Mouse (Mus musculus) embryo, embryonic 9.5 days (tissue): ENCODE measurements around the gene Fam25c.
"Not testable (repeated sequence)": the region's sequence is repeated elsewhere in the genome, so short reads cannot be mapped to it uniquely, and the experiment has no call there.

Experiments
- DNase-seq: peaks from one replicate; pipeline ENCODE4 v3.0.0-alpha.2; 2017; ENCODE audit errors: extremely low spot score

Gene Fam25c

DNA sequence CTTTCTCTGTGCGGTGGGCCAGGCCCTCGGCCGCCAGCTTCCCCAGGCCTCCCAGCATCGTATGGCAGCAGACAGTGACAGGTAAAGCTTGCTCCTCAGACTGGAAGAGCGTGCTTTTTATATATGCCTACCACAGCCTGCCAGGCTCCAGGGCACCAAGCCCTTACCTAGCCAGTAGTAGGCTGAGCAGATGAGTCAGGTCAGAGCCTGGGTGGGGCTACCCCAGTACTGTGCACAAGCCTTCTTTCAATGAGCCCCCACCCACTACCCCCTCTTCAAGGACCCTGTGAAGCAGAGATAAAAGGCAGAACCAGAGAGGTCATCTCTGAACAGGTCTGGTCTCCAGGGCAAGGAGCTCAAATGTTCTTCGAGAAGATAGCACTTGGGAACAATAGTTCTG lies at the start of gene Fam25c:
Fam25c (minus strand) TSS at position 133 of the 400 bp plus-strand sequence.
- DNase-seq, result no peak

DNA sequence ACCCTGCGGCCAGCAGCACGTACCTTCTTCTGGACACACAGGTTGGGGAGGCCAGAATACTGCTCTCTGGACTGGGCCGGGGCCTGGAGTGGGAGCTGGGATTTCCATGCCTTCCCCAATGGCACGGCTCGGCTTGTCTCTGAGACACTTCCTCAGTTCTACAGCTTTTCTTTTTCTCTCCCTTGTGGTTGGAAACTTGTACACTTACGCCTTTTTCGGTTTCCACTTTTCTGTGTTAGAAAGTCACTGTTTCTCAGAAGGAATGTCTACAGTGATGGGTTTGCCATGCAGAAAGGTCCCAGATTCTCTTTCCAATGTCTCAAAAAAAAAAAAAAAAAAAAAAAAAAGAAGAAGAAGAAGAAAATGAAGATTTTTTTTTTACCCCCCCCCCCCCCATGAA lies 48.2 kb upstream of the Fam25c start:
- no peak for DNase-seq

DNA sequence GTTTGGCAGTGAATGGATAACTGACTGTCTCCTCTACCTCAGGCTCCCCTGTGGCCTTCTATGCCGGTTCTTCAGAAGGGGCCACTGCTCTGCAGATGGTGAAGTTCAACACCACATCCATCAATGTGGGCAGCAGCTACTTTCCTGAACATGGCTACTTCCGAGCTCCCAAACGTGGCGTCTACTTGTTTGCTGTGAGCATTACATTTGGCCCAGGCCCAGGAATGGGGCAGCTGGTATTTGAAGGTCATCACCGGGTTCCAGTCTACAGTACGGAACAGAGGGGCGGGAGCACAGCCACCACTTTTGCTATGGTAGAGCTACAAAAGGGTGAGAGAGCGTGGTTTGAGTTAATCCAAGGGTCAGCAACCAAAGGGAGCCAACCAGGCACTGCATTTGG lies 47.6 kb upstream of the Fam25c start:
- DNase-seq, result no peak

DNA sequence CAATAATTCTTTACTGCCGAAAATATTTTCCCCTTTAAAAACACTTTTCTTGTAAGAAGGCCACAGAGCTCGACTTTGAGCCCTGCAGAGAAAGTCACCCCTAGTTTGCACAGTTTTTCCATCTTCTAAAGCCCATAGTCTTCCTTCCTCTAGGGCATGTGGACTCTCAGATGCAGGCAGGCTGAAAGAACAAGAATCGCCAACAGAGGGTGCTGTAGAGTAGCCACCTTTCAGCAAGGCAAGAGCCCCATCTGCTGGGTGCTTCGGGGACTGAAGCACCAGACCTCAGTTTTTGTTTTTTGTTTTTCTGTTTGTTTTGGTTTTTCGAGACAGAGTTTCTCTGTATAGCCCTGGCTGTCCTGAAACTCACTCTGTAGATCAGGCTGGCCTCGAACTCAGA lies 45.9 kb upstream of the Fam25c start:
- DNase-seq, result peak; percentile 68

DNA sequence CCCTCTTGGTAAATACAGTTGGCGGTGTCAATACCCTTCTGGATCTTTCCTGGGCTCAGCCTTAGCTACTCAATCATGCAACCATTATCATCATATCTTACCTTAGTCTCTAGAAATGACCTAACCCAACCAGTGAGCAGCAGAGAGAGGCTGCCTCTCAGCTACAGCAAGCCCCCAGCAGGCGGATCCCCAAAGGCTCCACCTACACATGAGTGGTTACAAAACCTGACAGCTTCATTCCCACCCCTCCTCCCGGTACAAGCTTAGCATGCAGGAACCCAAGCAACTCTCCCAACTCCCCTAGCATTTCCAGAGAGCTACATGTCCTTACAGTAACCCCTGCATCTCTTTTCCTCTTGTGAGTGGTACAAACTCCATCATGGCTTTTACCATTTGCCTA lies 44.8 kb upstream of the Fam25c start:
- DNase-seq, result no peak

DNA sequence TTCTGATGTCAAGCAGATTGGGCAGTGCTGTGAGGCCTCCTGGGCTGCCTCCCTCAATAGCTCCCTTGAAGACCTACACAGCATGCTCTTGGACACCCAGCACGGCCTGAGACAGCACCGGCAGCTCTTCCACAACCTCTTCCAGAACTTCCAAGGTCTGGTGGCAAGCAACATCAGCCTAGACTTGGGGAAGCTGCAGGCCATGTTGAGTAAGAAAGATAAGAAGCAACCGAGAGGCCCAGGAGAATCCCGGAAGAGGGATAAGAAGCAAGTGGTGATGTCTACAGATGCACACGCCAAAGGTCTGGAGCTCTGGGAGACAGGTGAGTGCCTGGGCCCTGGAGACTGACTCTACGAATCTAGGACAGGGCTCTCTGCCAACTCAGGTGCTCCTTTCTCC lies 44.1 kb upstream of the Fam25c start:
- no peak for DNase-seq

DNA sequence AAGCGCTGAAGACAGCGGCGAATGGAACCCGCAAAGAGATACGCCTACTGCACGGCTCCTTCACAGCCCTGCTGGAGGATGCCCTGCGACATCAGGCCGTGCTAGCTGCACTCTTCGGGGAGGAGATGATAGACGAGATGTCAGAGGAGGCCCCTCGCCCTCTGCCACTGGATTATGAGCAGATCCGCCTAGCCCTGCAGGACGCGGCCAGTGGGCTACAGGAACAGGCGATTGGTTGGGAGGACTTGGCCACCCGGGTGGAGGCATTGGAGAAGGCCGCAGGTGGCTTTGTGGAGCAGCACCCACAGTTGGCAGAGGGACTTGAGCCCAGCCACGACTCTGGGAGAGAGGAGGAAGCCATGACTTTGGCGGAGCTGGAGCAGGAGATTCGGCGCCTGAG lies 43.7 kb upstream of the Fam25c start:
- DNase-seq, result no peak

DNA sequence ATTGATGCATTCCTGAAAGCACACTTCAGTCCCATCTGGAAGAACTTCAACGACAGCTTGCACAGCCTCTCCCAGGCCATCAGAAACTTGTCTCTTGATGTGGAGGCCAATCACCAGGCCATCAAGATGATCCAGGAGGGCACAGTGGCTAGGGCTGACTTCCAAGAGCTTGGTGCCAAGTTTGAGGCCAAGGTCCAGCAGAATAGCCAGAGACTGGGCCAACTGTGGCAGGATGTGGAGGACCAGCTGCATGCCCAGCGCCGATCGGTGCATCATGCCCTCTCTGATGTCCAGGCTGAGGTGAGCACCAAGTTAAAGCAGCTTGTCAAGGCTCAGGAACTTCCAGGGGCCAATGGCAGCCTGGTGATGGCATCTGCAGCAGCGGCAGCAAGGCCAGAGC lies 42.6 kb upstream of the Fam25c start:
- DNase-seq, result no peak

DNA sequence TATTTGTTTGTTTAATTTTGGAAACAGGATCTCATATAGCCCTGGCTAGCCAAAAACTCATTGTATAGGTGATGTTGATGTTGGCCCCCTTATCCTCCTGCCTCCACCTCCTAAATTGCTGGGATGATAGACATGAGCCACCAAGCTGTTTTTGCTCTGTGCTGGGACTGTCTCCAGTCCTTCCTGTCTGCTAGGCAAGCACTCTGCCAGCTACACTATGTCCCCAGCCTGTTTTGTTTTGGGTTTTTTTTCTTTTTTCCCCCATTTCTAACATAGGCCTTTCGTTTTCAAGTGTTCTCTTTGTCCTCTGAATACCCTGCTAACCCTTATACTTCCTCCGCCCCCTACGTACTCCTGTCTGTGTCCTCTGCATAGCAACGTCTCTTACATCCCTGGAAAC lies 38.1 kb upstream of the Fam25c start:
- DNase-seq, result no peak

DNA sequence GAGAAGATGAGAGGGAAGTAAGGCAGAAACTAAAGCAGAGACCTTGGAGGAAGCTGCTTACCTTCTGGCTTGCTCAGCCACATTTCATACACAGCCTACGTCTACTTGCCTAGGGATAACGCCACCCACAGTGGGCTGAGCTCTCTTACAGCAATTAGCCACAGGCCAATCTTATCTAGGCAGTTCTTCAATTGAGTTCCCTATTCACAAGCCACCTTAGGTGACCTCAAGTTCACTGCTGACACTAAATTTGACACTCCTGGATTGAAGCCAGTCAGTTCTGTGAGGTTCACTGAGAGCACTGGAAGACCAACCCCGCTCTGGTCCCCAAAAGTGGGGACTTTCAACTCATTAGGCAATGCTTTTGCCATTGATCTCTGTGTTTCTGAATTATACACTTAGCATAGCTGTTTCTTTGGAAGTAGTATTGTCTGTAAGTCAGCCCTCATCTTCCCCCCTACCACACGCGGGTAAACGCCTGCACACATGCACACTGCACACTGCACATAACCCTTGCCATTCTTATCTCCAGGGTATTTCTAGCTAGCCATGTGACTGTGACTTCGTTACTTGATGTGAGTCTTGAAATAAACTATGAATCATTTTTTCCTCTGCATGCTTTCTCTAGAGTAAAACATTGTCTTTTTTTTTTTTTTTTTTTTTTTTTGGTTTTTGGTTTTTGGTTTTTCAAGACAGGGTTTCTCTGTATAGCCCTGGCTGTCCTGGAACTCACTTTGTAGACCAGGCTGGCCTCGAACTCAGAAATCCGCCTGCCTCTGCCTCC lies 27.9 kb upstream of the Fam25c start:
- DNase-seq, result no peak

DNA sequence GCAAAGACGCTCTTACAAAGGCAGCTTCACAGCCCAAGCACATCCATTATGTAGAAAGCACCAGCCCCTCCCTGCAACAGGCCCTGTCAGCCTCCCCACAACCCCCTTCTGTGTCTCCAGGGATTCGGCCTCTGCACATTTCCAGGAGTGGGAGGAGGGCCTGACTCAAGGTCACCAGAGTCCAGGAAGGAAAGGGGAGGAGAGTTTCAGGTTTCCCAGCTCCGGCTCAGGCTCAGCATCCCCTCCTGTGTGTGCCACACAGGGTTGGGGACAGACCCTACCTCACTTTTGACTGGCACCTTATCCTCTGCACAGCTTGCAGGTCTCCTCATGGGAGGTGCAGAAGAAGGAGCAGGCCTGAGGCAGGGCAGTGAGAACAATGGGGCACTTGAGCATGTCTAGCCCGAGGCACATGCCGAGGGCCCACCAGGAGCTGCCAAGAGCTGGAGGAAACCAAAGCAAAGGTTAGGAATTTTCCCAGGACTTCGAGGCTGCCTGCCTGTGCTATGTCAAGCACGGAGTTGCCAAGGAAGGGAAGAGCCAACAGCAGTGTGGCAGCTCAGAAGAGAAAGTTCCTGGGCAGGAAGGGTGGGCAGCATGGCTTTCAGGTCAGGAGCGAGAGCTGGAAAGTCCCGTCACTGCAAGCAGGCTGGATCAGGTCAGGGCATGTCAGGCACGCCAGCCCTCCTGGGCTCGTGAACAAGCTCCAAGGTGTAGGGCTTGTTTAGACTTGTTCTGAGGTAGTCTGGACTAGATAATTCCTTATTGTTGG lies 23.5 kb upstream of the Fam25c start:
- DNase-seq, result peak; percentile 60

DNA sequence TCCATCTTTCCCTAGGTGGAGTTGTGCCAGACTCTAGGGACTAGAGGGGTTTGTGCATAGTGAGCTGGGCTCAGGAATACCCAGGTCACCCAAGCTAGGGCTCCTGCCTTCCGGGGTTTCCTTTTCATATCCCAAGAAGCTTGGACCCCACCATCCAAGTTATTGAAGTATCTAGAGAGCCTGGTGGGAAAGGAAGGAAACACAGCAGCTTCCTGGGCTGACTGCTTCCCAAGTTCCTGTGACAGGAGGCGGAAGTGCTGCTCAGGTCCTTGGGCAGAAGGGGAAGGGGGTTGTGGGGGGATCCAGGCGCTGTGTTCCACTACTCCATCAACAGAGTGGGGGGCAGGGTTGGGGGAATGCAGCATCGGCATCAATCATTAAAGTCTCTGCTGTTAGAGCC lies 21.9 kb upstream of the Fam25c start:
- DNase-seq, result no peak

DNA sequence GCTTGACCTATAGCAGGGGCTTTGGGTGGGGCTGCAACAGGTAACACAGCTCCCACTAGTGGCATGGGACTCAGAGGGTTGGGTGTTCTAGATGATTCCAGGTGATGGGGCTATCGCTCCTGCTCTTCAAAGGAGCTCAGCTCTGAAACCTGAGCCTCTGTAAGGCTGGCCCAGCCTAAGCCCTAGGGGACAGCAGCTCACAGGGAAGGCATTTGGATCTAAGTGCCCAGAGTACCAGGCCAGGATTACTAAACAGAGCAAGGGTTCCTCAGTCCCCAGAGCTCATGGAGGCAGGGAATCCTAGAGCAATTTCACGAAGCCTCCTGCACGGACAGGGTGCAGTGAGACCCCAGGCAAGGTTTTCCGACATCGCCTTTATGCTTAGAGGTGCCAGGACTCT lies 20.7 kb upstream of the Fam25c start:
- no peak for DNase-seq

DNA sequence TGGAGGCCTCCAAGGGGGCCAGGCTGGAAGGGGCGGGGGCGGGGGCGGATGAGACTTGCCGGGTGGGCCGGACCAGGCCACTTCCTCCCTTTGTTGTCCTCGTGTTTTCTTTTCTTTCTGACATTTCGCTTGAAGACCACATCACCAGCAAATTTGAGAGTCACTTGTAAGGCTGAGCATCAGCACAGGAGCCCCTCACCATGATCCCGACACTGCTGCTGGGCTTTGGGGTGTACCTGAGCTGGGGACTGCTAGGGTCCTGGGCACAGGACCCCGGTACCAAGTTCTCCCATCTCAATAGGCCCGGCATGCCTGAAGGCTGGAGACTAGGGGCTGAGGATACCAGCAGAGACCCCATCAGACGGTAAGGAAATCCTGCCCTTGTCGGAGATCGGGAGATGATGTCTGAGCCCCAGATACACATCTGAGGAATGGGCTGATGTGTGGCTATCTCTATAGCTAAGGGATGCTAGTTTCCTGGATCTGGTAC lies 20.2 kb upstream of the Fam25c start, which contains the start of gene Mmrn2:
Mmrn2 (plus strand) TSS at position 51 of the 490 bp plus-strand sequence.
- DNase-seq, result no peak

DNA sequence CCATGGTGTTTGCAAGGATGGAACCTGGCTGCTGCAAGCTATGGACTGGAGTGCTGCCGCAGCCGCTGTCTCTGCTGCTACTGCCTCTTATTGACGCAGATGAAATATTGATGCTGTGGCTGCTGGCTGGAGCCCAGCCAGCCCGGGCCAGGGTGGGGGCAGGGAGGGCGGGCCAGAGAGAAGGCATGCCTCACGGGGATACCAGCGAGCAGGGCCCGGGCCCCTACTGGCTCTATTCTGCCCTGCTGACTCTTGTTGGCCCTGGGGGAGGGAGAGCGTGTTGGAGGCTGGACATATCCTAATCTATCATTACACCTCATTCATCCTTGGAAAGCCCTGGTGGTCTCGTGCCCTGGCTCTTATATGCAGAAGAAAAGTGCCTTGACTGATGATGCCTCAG lies 19.3 kb upstream of the Fam25c start, which contains the start of gene Sncg:
Sncg (minus strand) TSS at position 213 of the 400 bp plus-strand sequence.
- DNase-seq, result peak; percentile 20

DNA sequence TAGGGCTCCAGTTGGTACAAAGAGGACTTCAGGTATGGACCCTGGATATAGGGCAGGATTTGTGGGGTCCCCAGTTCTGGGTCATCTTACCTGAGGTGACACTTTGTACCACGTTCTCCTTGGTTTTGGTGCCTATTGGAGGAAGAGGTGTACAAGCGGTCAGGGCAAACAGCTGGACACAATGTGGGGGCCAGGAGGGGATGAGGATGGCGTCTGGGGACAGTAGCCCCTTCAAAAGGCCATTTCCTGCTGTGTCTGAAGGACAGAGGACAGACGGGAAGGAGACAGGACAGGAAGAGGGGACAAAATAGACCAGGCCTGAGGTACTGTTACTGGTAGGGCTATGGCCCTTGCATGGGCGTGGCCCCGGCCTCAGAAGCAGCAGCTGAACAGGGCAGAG lies 18.3 kb upstream of the Fam25c start:
- no peak for DNase-seq

DNA sequence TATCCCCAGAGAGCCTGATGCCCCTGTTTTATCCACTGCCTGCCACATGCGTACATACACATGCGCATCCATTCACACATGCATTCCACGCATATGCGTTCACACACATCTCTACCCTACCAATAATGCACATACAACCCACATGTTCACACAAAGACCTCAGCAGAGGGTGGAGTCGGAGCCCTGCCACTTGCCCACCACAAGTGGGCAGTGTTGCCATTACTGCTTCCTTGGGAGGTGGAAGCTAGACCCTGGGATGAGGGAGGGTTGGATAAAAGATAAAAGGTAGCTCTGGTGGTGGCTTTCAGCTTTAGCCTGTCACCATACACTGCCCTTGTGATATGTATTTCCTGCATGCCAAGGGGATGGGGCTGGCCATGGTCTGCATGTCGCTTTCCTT lies 17.4 kb upstream of the Fam25c start:
- peak; percentile 39 for DNase-seq

DNA sequence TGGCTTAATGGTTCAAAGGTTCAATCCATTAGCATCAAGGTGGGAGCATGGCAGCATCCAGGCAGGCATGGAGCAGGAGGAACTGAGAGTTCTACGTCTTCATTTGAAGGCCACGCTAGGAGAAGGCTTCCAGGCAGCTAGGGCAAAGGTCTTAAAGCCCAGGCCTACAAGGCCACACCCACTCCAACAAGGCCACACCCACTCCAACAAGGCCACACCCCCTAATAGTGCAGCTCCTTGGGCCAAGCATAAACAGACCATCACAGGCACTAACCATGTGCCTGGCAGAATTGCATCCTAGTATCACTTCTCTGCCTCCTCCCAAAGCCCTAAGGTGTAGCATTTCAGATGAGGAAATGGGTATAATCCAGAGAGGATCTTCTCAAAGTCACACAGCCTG lies 16.5 kb upstream of the Fam25c start:
- no peak for DNase-seq

DNA sequence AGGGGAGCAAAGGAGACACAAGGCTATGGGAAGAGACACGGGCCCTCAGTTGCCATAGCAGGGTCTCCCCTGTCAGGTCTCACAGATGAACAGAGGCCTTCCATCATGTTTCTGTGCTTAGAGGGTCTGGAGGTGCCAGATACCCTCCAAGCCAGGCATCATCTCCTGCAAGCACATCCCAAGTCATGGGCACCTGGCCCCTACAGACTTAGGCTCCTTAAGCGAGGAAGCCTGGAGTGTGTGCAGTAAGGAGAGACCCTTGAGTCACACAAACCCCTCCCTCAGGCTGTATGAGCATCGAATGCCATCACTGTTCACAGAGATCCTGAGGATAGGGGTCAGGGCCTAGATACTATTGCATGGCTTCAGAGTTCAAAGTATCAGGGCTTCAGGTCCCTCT lies 15.7 kb upstream of the Fam25c start:
- no peak for DNase-seq

DNA sequence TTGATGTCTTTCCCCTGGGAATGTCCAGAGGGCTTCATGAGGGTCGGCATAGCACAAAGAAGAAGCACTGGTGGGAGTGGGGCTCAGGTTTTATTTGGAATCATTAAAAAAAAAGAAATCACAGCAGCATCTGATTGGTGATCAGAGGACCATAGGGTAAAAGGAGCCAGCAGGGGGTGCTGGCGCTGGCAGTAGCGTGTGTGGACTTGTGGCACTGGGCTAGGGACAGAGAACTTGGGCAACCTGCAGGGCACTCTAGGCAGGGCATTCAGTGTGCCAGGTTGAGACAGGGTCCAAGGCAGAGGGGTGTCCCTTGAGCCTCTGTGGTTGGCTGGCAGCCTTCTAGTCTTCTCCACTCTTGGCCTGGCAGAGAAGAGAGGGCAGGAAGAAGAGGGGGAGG lies 15.0 kb upstream of the Fam25c start:
- no peak for DNase-seq

DNA sequence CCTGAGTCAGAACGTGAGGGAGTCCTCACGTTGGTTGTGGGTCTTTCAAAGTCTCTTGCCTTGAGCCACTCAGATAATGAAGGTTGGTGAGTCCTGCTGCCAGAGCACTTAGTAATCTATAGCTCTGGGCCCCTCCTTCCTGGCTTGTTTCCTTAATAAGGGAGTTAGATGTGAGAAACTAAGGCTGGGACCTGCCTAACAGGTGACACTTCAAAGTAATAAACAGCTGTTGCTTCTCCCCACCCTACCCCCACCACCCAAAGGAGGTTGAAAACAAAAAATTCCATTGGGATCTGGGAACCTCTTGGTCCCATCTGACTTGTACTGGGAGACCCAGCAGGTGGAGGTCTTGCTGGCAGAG lies 9.9 kb upstream of the Fam25c start:
- no peak for DNase-seq

DNA sequence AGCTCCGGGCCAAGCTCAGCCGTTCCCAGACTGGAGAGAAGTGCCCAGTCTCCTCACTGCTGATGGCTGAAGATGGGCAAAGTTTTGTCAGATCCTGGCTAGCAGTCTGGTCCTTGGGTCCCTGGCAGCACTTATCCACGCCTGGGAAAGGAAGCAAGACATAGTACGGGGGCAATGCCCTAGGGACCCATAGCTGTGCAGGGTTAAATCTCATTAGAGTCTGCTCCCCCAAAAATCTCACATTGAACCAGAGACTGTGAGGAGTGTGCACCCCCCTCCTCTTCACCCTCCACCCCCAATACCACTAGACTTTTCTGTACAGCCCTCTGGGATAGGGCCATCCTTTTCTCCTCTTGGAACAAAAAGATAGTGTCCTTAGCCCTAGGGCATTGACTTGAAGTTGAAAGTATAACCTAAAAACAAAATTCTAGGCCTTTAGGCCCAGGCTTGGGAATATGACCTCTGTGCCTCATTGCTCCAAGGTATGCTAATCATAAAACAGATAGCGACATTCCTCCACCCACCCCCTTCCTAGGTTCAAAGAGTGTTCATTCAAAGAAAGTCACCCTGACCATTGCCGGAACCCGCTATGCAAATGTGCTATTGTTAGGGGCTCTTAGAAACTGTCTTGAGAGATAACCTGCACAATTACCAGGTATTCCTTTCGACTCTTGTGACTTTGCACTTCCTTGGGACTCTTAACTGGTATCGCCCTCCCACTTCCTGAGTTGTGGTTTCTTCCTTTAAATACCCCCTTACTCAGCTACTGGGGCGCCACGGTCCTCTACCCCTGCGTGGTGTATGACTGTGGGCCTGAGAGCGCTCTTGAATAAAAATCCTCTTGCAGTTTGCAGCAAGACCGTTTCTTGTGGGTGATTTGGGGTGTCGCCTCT lies 9.3 kb upstream of the Fam25c start:
- DNase-seq, result not testable (repeated sequence)
